Mouse (Mus musculus): Measurements from ENCODE around the gene Ripor1.
"Not testable (repeated sequence)": the region's sequence is repeated elsewhere in the genome, so short reads cannot be mapped to it uniquely, and the experiment has no call there.

The Ripor1 gene

DNA sequence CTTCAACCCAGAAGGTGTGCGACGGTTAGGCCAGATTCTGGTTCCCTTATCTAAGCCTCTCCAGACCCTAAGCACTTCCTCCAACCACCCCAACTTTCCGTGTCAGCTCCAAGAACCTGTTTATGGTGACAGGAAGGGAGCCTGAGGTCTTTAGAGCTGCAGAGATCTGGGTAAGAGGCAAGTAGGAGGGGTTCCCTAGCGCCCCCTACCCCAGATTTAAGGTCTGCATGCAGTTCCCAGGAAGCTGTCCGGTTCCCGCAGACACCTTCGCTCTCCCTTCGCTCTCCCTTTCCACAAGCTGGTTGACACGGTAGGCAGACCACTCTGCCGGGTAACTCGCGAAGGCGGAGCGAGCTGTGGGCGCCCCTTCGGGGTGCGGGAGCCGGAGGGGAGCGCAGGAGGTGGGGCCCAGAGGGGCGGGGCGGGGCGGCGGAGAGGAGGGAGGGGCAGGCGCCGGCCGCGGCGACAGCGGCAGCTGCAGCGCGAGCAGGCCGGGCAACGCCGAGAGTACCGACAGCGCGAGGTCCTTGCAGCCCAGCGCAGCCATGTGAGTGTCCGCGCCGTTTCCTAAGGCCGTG lies at the start of gene Ripor1:
Gene Ripor1 (plus strand): TSS at position 452 of the 578 bp plus-strand sequence.
- no peak for DNase-seq (ENCODE audit: low read depth, low spot score)

DNA sequence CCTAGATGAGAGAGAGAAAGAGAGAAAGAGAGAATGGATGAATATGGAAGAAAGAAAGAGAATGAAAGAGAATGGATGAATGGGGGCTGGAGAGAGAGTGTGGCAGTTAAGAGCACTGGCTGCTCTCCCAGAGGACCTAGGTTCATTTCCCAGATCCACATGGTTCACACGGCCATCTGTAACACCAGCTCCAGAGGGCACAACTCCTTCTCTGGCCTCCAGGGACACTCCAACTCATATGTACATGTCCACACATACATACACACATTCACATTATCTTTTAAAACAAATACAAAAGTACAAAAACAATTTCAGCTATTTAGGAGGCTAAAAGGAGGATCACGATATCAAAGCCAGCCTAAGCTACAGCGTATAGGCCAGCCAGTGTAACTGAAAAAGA lies 42.2 kb upstream of the Ripor1 start:
- DNase-seq (ENCODE audit: low read depth, low spot score), result no peak

DNA sequence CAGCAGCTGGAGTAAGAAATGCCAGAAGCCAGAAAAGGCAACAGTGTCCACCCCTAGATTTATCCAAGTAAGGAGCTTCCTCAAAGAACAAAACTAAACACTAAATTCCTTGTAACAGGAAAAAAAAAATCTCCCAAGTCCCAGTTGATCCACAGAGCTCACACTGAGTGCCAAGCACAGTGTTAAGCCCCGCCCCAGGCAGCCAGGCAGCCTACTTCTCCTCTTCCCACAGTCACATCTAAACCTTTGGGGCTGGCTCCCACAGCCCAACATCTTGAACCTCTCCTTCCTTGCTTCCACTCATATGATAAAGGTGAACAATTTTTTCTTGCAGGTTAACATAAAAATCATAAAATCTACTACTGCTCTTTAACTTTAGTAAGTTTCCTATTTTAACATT lies 41.2 kb upstream of the Ripor1 start:
- DNase-seq (ENCODE audit: low read depth, low spot score), result no peak

DNA sequence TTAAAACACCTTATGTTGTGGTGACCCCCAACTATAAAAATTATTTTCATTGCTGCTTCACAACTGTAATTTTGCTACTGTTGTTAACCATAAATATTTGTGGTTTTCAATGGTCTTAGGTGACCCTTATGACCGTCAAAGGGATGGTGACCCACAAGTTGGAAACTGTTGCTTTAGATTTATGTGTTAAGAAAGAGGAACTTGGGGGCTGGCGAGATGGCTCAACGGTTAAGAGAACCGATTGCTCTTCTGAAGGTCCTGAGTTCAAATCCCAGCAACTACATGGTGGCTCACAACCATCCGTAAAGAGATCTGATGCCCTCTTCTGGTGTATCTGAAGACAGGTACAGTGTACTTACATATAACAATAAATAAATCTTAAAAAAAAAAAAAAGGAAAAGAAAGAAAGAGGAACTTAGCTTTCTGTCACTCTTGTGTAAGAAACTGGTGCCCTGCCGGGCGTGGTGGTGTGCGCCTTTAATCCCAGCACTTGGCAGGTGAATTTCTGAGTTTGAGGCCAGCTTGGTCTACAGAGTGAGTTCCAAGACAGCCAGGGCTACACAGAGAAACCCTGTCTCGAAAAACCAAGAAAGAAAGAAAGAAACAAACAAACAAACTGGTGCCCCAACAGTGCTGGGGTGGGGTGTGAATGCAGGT lies 40.4 kb upstream of the Ripor1 start:
- not testable (repeated sequence) for DNase-seq (ENCODE audit: low read depth, low spot score)

DNA sequence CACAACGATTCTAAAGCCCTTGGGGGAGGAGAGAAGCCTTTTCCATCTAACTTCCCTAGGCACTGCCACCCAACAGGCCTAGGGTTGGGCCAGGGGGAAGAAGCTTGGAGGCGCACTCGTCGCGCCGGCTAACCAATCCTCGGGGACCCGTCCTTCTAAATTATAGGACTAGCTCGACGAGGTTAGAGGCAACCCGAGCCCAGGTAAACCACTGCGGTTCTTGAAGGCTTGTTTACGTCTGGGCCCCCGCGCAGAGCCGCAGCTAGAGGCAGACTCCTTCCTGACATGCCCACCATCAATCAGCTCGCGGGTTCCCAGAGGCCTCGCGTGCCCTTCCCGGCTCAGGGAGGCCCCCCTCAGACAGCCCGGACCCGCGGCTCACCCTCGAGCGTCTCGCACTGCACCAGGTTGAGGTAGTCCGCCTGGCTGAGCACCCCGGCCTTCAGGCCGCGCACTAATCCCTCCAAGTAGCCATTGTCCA lies 39.6 kb upstream of the Ripor1 start:
- no peak for DNase-seq (ENCODE audit: low read depth, low spot score)

DNA sequence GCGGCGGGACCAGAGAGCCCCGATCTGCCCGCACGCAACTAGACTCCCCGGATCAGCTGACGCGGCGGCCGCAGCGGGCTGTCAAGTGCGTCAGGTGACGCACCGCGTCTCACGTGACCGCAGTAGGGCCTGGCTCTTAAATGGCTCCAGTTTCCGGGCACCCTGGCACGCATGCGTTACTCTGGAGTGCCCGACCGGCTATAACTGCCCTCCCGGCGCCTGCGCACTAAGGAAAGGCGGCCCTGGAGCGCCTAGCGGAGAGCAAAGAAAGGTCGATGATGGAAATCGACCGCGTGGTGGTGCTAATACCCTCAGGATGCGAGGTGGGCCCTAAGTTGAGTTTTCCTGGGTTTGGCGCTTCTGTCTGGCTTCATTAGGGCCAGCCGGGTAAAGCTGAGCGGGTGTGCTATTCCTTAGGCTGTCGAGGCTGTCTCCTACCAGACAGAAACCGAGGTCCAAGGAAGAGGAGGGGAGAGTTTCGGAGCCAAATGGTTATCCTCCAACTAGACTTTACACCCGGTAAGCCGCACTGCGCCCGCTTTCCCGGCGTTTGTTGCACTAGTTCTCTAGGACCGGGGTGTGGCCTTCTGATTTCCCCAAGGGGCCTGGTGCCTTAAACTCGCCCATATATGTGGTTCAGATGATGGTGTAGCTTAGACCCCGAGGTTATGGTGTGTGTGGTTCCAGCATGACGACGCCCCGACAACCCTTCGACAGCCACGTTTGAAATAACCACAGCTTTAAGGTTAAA lies 38.9 kb upstream of the Ripor1 start, which contains the start of gene Atp6v0d1:
Gene Atp6v0d1 (minus strand): TSS at position 96 of the 751 bp plus-strand sequence.
- peak; percentile 99 for DNase-seq (ENCODE audit: low read depth, low spot score)

- DNase-seq (ENCODE audit: low read depth, low spot score), result no peak
These were observed 38.1 kb upstream of the Ripor1 start for GRCm38 (mm10) chr8:105566703-105567595.

DNA sequence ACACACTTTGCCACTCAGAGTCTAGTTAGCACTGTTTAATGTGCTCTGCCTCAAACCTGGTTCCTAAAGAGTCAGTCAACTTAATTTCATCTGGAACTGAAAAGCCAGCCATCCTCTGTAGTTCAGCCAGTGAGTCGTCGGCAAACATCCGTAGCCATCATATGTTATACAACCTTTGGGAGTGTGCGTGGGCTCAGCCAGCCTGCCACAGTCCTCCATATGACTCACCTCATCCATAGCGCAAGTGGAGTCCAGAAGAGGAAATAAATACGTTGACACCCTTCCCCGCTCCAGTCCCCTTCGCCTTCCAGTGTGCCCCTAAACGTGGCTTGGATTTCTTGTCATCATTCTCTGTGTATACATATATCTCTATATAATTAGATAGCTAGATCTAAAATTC lies 33.2 kb upstream of the Ripor1 start:
- no peak for DNase-seq (ENCODE audit: low read depth, low spot score)

DNA sequence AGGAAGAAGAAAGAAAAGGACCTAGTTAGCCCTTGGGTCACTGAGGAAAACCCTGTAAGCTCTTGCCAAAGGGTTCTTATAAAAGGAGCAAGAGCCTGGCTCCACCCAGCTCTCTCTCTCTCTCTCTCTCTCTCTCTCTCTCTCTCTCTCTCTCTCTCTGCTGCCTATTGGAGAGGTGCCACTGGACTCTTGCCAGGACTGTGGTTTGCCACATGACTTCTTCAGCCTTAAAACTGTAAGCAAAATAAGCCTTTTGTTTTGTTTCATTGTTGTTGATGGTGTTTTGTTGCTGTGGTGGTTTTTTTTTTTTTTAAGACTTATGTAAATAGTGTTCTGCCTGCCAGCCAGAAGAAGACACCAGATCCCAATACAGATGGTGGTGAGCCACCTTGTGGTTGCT lies 31.6 kb upstream of the Ripor1 start:
- DNase-seq (ENCODE audit: low read depth, low spot score), result no peak

- no peak for DNase-seq (ENCODE audit: low read depth, low spot score)
These were observed 30.3 kb upstream of the Ripor1 start for GRCm38 (mm10) chr8:105574741-105575140.

GRCm38 (mm10) chr8:105575538-105575937 lies 29.5 kb upstream of the Ripor1 start:
- no peak for DNase-seq (ENCODE audit: low read depth, low spot score)

- no peak for DNase-seq (ENCODE audit: low read depth, low spot score)
These were observed 25.3 kb upstream of the Ripor1 start for GRCm38 (mm10) chr8:105579719-105580118.

DNA sequence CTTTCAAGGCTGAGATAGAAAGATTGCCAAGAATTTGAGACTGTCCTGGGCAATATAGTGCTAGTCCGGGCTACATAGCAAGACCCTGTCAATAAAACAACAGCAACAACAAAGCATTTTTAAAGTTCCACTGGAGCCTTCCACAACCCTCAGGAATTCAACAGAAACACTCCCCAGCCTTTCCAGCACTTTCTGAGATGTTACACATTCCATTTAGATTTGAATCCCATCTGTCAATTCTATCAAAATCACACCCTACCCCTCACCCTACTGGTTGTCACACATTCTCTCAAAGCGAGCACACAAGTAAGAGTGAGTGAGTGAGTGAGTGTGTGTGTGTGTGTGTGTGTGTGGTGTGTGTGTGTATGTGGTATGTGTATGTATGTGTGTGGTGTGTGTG lies 12.6 kb upstream of the Ripor1 start:
- no peak for DNase-seq (ENCODE audit: low read depth, low spot score)

DNA sequence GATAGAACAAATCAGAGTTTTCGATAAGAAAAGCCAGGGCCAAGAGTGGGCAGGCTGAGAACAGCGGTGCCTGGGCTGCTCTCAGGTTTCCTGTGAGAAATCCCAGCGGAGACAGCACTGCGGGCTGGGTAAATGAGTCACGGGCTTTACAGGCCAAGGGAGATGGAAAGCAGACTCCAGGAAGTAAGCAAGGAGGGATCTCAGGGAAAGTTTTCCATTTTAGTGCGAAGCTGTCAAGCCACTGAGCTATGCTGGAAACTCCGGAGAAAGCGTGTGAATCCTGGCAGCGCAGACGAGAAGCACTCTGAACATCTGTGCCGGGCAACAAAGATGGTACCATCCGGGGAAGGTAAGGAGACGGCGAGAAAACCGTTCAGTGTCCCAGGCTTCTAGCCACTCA lies 11.2 kb upstream of the Ripor1 start:
- DNase-seq (ENCODE audit: low read depth, low spot score), result no peak

GRCm38 (mm10) chr8:105594451-105595242 lies 10.4 kb upstream of the Ripor1 start:
- no peak for DNase-seq (ENCODE audit: low read depth, low spot score)

GRCm38 (mm10) chr8:105596362-105597034 lies 8.6 kb upstream of the Ripor1 start:
- no peak for DNase-seq (ENCODE audit: low read depth, low spot score)

- no peak for DNase-seq (ENCODE audit: low read depth, low spot score)
These were observed 6.3 kb upstream of the Ripor1 start for GRCm38 (mm10) chr8:105598777-105599176.

DNA sequence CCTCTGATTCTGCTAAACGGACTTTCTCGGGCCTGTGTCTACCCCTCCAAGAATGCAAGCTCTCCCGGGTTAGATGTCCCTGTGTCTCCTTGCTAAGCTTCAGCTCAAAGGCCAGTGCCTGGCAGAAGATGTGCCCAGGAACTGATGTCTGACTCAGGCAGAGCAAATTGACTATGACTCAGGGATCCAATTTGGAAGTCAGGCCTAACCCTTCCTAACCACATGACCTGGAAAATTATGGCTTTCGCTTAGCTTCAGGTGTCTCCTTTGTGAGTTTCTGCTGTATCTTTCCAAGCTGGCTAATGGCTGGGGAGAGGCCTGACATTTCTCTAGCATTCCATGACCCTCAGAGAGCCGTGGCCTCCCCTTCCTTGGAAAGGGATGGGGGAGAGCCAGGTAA lies 3.8 kb upstream of the Ripor1 start:
- DNase-seq (ENCODE audit: low read depth, low spot score), result no peak

DNA sequence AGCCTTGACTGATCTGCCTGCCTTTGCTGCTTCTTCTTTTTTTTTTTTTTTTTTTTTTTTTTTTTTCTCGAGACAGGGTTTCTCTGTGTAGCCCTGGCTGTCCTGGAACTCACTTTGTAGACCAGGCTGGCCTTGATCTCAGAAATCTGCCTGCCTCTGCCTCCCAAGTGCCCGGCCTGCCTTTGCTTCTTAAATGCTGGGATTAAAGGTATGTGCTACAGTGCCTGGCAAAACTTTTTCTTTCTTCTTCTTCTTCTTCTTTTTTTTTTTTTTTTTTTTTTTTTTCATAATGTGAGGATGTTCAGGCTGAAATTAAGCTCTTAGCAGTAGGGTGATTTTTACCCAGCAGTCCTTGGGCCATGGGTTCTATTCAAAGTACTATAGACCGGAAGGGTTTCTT lies 2.5 kb upstream of the Ripor1 start:
- not testable (repeated sequence) for DNase-seq (ENCODE audit: low read depth, low spot score)

DNA sequence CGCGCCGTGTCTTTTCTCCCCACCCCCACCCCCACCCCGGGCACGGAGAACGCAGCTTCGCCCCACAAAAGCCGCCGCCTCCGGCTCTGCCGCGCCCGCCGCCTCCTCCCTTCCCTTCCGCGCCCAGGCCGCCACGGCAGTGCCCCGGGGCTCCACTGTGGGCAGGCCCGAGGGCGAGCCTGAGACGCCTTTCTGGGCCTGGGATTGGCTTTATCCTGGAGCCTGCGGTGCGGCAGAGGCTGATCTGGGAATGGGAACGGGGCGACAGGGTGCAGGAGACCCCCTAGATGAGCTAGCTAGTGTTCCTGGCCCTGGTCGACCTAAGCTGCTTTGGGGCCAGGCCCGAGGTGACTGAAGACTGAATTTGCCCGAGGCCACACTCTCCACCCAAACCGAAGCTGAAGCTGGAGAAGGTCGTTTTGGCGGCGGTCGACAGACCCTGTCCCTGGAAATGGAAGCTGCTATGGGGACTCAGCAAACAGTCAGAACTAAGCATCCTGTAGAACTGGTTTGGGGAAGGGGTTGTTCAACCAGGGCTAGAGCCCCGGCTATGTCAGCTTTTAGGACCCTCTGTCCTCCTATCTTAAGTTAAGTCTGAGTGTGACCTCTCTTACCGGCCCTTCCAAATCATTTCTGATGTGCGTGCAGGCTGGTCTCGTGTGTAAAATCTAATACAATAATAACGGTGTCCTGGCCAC lies 585 bp downstream of the Ripor1 start:
- DNase-seq (ENCODE audit: low read depth, low spot score), result no peak

Measured in c-Kit-negative CD71-positive TER-119-positive erythroid progenitor cells, embryonic 14.5 days (primary cell).